Mouse (Mus musculus): ENCODE results near the gene Pax3.

The Pax3 gene

GRCm38 (mm10) chr1:78197351-78198234, 659 bp upstream of the Pax3 start:
- DNase-seq = no peak

DNA sequence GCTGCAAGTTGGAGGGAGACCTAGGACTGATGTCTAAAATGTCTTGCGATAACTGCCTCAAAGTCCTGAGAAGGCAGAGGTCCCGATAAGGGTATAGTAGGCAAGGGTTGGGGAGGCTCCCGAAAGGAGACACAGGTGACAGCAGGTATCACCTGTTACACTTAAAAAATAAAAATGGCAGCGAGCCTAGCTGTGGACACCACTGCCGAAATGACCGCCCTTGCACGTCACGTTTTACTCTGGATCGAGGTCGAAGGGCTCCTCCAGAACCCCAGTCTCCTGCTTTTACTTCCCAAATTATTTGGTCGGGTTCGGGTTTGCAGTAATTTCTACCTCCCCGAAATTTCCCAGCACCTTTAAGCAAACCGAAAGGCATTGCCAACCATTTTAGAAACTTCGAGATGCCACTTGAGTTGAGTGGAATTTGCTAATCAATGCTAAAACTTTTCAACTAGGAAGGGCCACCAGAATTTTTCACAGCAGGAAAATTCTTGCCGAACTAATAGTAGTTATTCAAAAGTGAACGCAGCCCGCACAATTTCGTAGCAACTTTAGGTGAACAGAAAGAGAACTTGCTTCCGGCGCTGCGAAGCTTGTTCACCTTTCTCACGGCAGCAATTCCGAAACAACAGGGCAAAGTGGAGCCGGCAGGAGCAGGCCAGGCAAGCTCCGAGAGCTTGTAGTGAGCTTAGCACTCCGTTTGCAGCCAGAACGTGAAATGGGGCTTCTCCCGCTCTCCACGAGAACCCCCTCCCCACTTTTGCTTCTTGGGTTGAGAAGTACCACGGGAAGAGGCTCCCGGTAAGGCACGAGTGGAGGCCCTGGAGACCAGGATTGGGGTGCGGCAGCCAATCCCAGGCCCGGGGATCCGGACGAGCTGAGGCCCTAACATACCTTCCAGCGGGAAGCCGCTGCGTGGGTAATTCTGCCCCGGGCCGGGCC, 892 bp downstream of the Pax3 start:
- no peak for DNase-seq

DNA sequence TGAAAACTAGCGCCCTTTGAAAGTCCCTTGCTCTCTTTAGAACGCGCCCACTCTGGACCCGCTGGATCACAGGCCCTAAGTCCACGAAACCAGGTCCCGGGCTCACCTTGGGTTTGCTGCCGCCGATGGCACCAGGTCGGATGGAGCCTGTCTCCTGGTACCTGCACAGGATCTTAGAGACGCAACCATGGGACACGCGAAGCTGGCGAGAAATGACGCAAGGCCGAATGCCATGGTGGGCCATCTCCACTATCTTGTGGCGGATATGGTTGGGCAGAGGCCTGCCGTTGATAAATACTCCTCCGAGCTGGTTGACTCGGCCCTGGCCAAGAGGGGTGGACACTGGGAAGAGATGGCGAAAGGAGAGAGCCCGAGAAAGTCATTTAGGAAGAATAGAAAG, 1.8 kb downstream of the Pax3 start:
- no peak for DNase-seq

DNA sequence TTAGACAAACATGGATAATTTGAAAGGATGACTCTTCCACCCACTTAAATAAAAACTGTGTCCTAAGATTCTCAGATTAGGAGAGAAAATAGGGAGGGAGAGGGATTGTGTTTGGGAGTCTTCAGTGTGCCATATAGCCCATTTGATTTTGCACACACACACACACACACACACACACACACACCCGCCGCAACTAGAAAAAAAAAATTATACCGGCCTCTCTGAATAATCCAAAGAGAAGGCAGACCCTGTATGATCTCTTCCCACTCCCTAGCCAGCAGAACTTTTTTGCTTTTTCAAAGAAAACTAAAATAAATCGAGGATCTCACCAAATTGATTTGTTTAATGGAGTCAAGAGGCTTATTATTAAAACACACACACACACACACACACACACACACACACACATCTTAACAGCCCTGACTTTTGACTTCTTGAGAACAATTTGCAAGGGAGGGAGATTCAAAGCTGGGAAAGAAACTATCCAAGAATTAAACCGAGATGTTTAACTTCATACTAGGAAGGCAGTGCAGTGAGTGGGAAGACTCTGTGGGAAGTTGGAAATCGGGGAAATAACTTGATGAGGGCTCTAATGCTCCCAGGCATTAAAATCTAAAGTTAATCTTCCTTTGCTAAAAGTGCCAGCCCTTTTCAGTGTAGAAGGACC, 2.4 kb downstream of the Pax3 start:
- DNase-seq = no peak

GRCm38 (mm10) chr1:78193465-78193991, 3.4 kb downstream of the Pax3 start:
- no peak for DNase-seq

DNA sequence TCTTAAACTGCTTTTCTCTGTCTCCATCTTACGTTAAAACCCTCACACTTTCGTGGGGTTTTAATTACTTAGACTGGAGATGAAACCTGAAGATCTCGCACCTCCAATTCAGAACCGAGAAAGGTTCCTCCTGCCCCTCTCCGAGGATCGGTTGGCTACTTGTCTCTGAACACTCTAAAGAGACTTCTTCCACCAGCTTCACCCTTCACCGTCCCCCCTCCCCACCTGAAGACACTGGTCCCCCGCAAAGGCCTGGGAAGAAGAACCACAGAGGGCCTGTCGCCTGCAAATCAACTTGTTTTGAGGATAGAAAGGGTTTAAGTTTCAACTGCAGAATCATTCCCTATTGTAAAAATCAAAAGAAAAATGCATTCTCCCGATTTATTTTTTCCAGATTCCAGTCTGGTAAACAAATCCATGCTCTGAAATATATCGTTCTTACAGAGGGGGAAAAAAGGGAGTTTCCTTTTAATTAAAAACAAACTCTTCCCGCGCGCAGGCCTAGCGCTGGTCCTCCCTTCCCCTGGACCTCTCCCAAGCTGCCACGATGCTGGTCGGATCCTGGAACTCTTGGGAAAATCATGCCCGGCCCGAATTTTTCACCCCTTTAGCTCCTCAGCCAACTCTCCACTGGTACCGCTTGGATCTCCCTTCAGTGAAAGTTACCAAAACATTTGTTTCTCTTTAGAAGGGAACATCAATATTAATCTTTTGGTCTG, 4.0 kb downstream of the Pax3 start:
- DNase-seq = no peak

GRCm38 (mm10) chr1:78192217-78192735, 4.7 kb downstream of the Pax3 start:
- DNase-seq = no peak

DNA sequence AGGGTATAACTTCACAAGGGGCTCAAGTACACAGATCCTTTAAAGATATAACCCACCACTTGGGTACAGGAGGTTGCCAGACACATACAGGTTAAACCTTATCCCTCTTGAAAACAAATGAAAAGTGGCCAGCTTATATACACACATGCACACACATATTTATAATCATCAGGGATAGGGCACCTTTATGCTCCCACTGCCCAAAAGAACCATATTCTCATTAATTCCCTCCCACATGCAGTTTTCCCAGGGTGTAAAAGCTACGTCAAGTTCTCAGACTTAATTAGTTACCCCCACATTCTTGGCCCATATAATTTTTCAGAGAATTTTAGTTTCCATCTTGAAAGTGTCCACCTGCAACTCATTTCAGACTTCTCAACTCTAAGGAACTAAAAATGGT, 5.2 kb downstream of the Pax3 start:
- no peak for DNase-seq

DNA sequence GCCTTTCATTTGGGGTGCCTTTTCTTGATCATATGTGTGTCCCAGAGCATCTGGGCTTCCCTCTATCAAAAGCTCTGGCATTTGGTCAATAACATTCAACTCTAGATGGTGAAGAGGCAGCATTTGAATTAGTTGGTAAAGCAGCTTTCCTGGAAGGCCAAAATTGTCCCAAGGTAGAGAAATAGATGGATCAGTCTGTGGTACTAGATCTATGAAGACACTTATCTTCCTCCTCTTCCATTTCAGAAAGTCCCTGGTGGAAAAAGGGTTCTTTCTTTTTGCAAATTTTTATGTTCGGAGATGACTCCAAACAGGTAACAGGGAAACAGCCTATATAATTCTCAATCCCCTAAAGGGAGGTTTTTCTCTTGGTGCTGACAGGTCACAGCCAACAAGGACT, 5.6 kb downstream of the Pax3 start:
- no peak for DNase-seq

GRCm38 (mm10) chr1:78190386-78191111, 6.4 kb downstream of the Pax3 start:
- no peak for DNase-seq

- no peak for DNase-seq
These were observed 7.2 kb downstream of the Pax3 start for GRCm38 (mm10) chr1:78189501-78190345.

DNA sequence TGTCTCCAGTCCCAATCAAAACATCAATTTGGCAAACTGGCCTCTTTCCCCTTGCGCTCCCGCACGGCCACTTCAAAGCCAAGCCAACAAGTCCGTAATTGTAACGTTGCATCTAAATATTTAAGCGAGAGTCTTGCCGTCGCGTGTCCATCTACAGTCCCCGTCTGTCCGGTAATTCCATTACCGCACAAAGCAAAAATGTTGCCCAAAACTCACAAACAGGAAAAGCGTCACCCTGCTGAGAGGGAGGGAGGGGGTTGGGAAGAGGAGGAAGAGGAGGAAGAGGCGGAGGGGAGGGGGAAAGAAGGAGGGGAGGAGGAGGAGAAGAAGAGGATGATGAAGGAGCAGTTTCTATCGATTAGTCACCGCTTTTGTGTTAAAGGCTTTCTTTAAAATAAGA, 7.9 kb downstream of the Pax3 start:
- DNase-seq = no peak

GRCm38 (mm10) chr1:78188299-78188698, 8.6 kb downstream of the Pax3 start:
- no peak for DNase-seq

DNA sequence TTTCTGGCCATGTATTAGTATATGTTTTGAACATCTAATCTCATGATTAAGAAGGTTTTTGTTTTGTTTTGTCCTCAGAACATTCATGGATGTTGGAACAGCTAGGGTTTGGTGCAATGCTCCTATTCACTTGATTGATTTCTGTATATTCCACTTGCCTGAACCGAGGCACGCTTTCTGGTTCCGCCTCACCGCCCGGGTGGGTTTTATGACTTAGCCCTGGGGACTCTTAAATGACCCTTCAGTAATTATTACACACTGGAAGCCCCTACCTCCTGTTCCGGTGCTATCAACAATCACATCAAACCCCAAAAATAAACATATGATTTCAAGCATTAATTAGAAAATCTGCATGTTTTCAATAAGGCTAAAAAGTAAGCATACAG, 9.2 kb downstream of the Pax3 start:
- no peak for DNase-seq

DNA sequence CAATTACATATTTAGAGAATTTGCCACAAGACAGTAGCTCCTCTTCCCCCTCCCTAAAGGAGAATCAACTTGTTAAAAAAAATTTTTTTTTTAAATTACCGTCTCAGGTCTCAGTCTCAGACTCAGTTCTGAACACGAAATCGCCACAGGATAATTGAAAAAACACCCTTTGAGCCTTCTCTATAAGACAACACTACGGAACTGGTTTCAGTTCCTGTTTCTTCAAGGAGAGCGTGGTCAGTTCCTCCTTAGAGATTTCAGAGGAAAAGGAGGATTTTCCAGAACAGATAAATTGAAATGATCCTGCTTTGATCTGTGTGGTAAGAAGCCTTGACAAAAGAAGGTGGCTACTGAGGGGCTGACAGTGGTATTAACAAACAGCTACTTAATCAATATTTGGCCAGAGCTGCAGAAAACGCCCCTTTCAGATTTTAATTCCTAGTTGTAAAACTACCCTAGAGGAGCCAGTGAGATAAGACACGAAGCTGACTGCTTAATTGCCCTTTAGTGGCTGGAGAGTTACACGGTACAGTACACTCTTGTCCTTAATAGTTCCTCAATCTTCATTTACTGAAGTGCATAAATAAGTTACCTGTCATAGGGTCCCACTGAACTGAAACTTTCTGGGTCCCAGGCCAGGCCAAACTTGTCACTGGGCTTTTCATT, 9.7 kb downstream of the Pax3 start:
- DNase-seq = no peak

GRCm38 (mm10) chr1:78182954-78183353, 14.0 kb downstream of the Pax3 start:
- DNase-seq = no peak

- DNase-seq = no peak
These were observed 15.1 kb downstream of the Pax3 start for GRCm38 (mm10) chr1:78181882-78182281.

GRCm38 (mm10) chr1:78172334-78172733, 24.6 kb downstream of the Pax3 start:
- DNase-seq = no peak

- DNase-seq = no peak
These were observed 25.3 kb downstream of the Pax3 start for GRCm38 (mm10) chr1:78171671-78172070.

- DNase-seq = no peak
These were observed 26.2 kb downstream of the Pax3 start for GRCm38 (mm10) chr1:78170771-78171170.
